Mouse (Mus musculus) cortical plate, adult 2 months (tissue): ENCODE measurements around the gene Emb.

Experiments
- CTCF ChIP-seq: fragments of 200-500 bp; IDR thresholded peaks from 2 replicates; pipeline ENCODE4 v1.5.1; 2011; ENCODE audit warnings: mild to moderate bottlenecking, control low read depth, low read length; ENCODE audit not compliant: insufficient read depth; ENCODE audit errors: extremely low read depth
- POLR2A ChIP-seq: fragments of 200-500 bp; IDR thresholded peaks from 2 replicates; pipeline ENCODE4 v1.6.1; 2011; ENCODE audit warnings: mild to moderate bottlenecking, low read length, control low read depth; ENCODE audit not compliant: insufficient read depth; ENCODE audit errors: extremely low read depth

- no peak for TF ChIP-seq POLR2A
- no peak for TF ChIP-seq CTCF
These were observed at the start of gene Emb for GRCm38 (mm10) chr13:117208236-117208635.
